Mouse (Mus musculus): ENCODE results near the gene Uxs1.
A peak's percentile ranks its signal among the peaks of the same experiment; 100 is the strongest.

Gene Uxs1

GRCm38 (mm10) chr1:43827763-43828194 lies at the start of gene Uxs1:
Gene Uxs1, minus strand, starts transcription at chr1:43827800.
- peak; percentile 99 for DNase-seq (ENCODE audit: low read depth, low spot score)

- DNase-seq (ENCODE audit: low read depth, low spot score), result no peak
These were observed 49.6 kb upstream of the Uxs1 start for GRCm38 (mm10) chr1:43877233-43877632.

DNA sequence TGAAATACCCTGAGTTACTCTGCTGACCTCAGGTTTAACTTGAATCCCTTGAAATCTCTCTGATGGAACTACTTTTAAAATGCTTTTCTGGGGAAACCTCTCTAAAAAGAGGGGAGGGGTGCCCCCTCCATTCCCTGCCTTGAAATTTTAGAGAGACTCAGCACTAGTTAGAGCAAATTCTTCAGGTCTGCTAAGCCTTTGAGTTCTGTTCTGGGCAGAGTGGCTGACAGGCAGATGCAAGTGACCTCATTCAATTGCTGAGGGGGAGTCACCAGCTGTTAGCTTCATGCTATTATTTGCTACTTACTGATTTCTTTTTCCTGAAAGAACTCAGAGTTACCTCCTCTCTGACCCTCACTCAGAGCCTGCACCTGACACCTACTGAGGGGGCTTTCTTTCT lies 43.5 kb upstream of the Uxs1 start:
- DNase-seq (ENCODE audit: low read depth, low spot score), result no peak

GRCm38 (mm10) chr1:43868510-43868909 lies 40.9 kb upstream of the Uxs1 start:
- DNase-seq (ENCODE audit: low read depth, low spot score), result no peak

DNA sequence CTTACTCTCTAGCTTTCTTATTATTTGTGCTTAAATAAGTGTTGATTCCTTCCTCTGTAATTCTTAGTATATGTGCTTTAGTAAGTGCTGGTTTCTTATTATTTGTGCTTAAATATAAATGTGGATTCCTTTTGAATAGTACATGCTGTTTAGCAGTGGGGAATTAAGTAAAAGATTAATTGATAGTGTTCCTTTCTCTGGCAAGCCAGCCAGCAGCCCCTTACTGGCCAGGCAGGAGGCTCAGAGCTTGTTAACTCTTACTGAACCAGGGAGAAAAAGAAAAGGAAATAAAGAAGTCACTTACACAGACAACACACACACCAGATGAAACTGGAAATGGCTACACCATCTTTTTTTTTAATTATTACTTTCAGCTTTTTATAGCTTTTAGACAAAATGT lies 37.2 kb upstream of the Uxs1 start:
- DNase-seq (ENCODE audit: low read depth, low spot score), result no peak

- DNase-seq (ENCODE audit: low read depth, low spot score), result no peak
These were observed 35.0 kb upstream of the Uxs1 start for GRCm38 (mm10) chr1:43862614-43863013.

- DNase-seq (ENCODE audit: low read depth, low spot score), result no peak
These were observed 31.4 kb upstream of the Uxs1 start for GRCm38 (mm10) chr1:43858988-43859387.

DNA sequence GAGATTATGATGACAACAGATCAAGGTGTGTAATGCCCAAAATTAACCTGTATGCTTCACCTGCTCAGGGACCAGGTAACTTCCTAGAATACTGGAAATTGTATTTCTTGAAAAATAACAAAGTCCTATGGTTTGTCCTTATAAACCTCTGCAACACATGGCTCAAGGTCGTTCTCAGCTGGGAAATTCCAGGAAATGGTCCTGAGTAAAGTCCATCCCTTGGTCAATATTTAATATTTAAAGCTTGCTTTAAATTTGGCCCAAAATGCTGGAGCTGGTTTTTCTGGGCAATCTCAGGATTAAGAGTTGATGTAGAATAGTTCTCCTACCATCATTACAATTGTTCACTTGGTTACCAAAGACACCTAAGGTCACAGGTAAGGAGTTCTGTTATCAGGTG lies 30.1 kb upstream of the Uxs1 start:
- no peak for DNase-seq (ENCODE audit: low read depth, low spot score)

- no peak for DNase-seq (ENCODE audit: low read depth, low spot score)
These were observed 28.0 kb upstream of the Uxs1 start for GRCm38 (mm10) chr1:43855591-43855990.

DNA sequence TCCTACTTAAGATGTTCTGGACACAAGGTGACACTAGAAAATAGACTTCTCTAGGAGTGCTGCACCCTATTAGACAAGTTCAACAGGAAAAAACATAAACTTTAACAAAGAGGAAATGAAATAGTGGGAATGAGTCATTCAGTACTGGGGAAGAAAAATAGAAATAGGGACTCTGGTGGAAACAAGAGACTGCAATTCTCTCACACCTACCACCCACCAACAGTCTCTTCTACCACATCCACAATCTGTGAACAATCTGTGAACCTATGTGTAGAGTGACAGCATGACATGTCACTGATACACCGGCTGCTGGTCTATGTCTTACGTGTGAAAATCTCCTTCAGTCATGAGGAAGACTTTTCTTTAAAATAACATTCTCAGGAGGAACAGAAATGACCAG lies 15.8 kb upstream of the Uxs1 start:
- DNase-seq (ENCODE audit: low read depth, low spot score), result no peak

DNA sequence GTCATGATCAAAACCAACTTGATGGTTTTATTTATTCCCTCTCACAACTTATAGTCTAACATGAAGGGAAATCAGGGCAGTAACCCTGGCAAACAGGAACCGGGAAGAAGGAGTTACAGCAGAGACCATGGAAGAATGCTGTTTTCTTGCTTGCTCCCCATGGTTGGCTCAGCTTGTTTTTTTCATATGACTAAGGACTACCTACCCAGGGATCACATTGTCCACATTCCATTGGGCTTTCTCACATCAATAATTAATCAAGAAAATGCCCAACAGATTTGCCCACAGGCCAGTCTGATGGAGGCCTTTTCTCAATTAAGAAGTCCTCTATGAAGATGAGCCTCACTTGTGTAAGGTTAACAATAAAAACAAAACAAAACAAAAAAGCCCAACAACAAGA lies 9.6 kb upstream of the Uxs1 start:
- no peak for DNase-seq (ENCODE audit: low read depth, low spot score)

DNA sequence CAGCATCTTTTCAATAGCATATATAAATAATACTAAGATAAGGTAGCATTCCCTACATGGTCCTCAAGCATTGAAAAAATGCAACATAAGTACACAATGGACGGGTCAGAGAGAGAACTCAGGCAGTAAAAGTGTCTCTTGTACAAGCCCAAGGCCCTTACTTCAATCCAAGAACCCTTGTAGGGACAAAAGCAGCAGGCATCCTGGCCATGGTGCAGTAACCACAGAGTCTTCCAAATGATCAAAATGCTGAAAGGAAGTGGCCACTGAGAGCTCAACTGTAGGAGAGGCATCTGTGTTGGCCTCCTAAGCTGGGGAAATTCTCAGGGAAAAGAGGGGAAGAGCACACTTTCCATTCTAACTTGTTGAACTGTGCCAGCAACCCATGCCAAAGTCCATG lies 2.5 kb upstream of the Uxs1 start:
- no peak for DNase-seq (ENCODE audit: low read depth, low spot score)

DNA sequence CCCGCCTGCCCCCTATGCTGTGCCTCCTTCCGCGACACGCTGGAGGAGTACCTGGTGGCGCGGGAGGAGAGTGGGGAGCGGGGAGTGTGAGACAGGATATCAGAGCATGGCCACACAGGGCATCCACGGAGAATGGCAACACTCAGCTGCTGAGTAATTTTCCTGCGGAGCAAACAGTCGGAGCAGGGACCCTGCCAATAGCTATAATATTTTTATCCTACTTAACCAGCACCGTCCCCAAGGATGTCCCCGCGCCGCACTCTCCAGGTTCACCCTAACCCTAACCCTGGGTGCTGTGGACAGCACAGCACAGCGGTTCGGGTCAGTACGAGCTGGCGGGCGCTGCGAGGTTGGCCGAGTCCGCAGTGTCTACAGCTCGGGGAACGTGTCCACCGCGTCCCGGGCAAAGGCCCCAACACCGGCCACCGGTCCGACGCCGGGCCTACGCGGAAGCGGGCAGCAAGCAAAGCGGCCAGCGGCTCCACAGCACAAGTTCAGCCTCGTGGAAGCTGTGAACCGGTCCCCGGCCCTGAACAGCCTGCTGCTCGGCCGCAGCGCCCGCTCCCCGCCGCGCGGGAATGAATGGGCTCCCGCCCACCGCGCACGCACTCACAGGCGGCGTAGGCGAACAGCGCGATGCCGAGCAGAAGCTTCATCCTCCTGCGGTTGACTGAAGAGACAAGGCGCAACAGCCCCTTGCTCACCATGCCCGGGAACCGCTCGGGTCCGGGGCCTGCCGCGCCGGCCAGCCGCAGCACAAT lies 418 bp downstream of the Uxs1 start:
- peak; percentile 70 for DNase-seq (ENCODE audit: low read depth, low spot score)

DNA sequence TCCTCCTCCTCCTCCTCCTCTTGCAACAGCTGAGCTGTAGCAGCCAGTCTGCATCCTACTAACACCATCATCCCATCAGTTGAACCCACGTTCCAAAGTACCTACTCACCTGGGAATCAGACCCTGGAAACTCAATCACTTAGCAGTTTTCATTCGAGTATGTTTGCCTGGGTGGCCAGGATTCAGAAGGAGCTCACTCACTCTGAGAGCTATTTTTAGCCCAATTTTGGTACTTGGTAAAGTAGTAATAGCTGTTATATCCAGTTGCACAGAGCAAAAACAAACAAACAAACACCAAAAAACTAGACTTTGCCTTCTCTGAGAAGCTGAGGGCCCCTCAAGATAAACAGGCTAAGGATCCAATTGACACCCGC lies 985 bp downstream of the Uxs1 start:
- DNase-seq (ENCODE audit: low read depth, low spot score), result no peak

GRCm38 (mm10) chr1:43823406-43823805 lies 4.2 kb downstream of the Uxs1 start:
- DNase-seq (ENCODE audit: low read depth, low spot score), result no peak

DNA sequence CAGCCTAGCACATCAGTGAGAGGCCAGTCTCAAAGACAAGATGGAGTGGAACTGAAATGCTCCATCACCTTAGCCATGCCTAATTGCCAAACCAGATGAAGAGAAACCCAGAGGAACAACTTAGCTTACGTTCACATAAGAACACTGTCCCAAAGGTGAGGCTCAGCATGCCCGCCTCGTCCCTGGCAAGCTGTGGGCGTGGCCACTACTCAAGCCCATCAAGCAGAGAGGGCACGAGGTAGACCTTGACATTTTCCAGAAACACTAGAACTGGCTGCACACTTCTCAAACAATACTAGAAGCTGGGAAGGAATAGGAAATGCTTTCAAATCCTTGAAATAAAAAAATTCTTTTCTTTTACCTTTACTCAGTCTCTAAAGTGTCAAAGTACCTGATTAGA lies 5.0 kb downstream of the Uxs1 start:
- no peak for DNase-seq (ENCODE audit: low read depth, low spot score)

- DNase-seq (ENCODE audit: low read depth, low spot score), result no peak
These were observed 5.8 kb downstream of the Uxs1 start for GRCm38 (mm10) chr1:43821804-43822203.

DNA sequence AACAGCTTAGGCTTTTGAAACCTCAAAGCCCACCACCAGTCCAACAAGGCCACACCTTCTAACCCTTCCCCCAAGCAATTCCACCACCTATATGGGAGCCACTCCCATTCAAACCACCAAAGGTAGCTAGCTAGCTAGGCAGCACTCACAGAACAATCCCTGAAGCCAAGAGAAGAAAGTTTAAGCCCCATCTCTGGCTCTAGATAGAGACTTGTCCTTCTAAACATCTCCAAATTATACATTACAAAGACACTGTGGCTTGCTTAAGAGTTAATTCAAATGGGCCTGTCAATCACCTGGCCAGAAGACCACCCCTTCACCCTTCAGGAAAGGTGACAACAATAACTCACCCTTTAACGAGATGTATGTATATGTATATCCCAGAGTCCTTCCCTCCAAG lies 7.0 kb downstream of the Uxs1 start:
- no peak for DNase-seq (ENCODE audit: low read depth, low spot score)

GRCm38 (mm10) chr1:43819091-43819490 lies 8.5 kb downstream of the Uxs1 start:
- no peak for DNase-seq (ENCODE audit: low read depth, low spot score)

GRCm38 (mm10) chr1:43818356-43818755 lies 9.2 kb downstream of the Uxs1 start:
- DNase-seq (ENCODE audit: low read depth, low spot score), result no peak

- DNase-seq (ENCODE audit: low read depth, low spot score), result no peak
These were observed 15.8 kb downstream of the Uxs1 start for GRCm38 (mm10) chr1:43811764-43812163.

GRCm38 (mm10) chr1:43811055-43811454 lies 16.5 kb downstream of the Uxs1 start:
- DNase-seq (ENCODE audit: low read depth, low spot score), result no peak

GRCm38 (mm10) chr1:43809351-43809750 lies 18.2 kb downstream of the Uxs1 start:
- no peak for DNase-seq (ENCODE audit: low read depth, low spot score)

GRCm38 (mm10) chr1:43803906-43804474 lies 23.6 kb downstream of the Uxs1 start:
- DNase-seq (ENCODE audit: low read depth, low spot score), result no peak

Data from CD4-positive, CD25-positive, alpha-beta regulatory T cell, adult 2 months (primary cell).